Mouse (Mus musculus) mature B cell (primary cell): ENCODE results near the gene Brms1.
"Not testable (repeated sequence)": the region's sequence is repeated elsewhere in the genome, so short reads cannot be mapped to it uniquely, and the experiment has no call there.

Experiments used
- in situ Hi-C: fragments of 300-500 bp; cut with MboI; formaldehyde crosslinking; loops from 2 replicates; pipeline ENCODE4 v1.14.3; 2019

Brms1 gene

DNA sequence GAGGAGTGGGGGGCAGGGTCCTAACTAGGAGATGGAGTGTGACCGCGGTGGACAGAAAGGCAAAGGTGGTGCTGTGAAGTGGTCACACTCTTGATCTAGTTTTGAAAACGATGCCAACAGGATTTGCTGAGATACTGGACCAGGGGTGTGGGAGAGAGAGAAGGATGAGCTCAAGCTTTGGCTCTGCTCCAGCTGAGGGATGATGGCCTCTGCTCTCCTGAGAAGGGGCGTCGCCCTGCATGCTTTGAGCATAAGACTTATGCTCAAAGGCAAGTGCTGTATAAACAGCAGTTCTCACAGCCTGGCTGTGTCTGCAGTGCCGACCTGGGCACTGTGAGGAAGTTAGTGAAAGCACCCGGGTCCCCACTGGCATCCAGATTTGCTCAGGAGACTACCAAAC lies 23.9 kb downstream of the Brms1 start:
- in situ Hi-C loops: no loop called here

DNA sequence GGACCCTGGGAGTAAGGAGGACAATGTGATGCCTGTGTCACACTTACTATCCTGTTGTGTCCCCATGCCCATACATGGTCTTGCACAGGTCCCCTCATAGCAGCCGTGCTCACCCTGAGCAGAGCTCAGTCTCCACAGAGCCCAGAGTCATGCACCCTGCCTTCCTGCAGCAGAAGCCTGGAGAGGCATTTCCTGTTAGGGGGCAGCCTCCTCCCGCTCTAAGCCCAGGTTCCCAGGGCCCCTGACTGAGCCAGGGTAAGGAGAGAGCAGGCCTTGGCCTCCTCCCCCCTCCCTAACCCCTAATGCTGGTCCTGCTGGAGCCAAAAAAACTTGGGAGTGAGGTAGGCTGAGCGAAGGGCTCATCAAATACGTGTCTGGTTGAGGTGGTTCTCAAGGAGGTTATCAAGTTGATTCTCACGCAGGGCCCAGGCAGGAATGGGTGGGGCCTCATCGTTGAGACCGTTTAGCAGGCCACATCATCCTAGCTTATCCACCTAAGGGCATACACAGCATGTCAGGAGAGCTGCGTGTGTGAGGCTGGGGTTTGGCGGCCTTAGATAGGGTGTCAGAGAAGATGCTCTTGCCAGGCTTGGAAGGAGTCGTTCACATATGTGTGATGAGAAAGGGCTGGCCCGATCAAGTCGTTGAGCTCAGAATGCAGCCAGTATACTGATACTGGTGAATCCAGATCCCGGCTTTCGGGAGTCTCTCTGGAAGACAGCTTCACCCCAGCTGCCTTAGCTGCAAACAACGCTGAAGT lies 26.1 kb downstream of the Brms1 start:
- in situ Hi-C loops: no loop called here

DNA sequence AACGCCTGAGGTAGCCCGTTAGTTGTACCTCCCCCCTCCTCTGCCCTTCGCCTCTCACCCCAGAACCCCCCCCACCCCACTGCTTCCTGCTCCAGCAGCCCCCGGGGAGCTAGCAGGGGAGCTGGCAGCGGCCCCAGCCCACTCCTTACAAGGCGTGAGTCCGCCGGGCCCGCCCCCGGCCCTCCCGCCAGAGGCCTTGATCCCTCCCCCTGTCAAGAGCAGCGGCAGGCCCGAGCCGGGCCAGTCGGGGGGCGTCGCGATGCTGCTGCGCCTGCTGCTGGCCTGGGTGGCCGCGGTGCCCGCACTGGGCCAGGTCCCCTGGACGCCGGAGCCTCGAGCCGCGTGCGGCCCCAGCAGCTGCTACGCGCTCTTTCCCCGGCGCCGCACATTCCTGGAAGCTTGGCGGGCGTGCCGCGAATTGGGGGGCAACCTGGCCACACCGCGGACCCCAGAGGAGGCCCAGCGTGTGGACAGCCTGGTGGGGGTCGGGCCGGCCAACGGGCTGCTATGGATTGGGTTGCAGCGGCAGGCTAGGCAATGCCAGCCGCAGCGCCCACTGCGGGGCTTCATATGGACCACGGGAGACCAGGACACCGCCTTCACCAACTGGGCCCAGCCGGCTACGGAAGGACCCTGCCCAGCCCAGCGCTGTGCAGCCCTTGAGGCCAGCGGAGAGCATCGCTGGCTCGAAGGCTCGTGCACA lies 26.9 kb downstream of the Brms1 start, which contains the start of gene Cd248:
Cd248 (plus strand) TSS at position 212 of the 703 bp plus-strand sequence.
- in situ Hi-C loops: no loop called here

DNA sequence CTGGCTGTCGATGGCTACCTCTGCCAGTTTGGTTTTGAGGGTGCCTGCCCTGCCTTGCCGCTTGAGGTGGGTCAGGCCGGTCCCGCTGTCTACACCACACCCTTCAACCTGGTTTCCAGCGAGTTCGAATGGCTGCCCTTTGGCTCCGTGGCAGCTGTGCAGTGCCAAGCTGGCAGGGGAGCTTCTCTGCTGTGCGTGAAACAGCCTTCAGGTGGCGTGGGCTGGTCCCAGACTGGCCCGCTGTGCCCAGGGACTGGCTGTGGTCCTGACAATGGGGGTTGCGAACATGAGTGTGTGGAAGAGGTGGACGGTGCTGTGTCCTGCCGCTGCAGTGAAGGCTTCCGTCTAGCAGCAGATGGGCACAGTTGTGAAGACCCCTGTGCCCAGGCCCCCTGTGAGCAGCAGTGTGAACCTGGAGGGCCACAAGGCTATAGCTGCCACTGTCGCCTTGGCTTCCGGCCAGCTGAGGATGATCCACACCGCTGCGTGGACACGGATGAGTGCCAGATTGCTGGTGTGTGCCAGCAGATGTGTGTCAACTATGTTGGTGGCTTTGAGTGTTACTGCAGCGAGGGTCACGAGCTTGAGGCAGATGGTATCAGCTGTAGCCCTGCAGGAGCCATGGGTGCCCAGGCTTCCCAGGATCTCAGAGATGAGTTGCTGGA lies 27.5 kb downstream of the Brms1 start:
- in situ Hi-C loops: no loop called here

DNA sequence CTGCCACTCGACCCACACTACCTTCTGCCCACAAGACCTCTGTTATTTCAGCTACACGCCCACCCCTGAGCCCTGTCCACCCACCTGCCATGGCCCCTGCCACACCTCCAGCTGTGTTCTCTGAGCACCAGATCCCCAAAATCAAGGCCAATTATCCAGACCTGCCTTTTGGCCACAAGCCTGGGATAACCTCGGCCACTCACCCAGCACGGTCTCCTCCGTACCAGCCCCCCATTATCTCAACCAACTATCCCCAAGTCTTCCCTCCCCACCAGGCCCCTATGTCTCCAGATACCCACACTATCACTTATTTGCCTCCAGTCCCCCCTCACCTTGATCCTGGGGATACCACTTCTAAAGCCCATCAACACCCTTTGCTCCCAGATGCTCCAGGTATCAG lies 28.3 kb downstream of the Brms1 start:
- in situ Hi-C loops: no loop called here

DNA sequence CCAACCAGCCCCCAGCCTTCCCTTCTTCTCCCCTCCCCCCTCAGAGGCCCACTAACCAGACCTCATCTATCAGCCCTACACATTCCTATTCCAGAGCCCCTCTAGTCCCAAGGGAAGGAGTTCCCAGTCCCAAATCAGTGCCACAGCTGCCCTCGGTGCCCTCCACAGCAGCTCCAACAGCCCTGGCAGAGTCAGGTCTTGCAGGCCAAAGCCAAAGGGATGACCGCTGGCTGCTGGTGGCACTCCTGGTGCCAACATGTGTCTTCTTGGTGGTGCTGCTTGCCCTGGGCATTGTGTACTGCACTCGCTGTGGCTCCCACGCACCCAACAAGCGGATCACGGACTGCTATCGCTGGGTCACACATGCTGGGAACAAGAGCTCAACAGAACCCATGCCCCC lies 28.8 kb downstream of the Brms1 start:
- in situ Hi-C loops: no loop called here

DNA sequence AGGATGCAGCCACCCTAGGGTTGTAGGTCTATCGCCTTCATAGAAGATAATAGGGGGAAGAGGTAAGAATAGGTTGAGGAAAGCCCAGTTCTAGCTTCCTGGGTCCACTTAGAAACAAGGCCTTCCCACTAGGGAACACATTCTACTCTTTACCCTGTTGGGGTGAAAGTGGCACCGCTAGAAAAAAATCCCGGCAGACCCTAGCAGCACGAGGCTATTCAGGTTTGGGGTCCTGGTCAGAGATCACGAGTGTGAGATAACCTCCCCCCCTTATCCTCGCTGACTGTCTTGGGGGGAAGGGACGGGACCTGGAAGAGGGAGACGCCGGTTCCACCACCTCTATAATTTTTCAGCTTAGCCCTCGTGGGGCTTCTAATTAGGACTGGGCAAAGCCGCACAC lies 29.9 kb downstream of the Brms1 start:
- in situ Hi-C loops: no loop called here

DNA sequence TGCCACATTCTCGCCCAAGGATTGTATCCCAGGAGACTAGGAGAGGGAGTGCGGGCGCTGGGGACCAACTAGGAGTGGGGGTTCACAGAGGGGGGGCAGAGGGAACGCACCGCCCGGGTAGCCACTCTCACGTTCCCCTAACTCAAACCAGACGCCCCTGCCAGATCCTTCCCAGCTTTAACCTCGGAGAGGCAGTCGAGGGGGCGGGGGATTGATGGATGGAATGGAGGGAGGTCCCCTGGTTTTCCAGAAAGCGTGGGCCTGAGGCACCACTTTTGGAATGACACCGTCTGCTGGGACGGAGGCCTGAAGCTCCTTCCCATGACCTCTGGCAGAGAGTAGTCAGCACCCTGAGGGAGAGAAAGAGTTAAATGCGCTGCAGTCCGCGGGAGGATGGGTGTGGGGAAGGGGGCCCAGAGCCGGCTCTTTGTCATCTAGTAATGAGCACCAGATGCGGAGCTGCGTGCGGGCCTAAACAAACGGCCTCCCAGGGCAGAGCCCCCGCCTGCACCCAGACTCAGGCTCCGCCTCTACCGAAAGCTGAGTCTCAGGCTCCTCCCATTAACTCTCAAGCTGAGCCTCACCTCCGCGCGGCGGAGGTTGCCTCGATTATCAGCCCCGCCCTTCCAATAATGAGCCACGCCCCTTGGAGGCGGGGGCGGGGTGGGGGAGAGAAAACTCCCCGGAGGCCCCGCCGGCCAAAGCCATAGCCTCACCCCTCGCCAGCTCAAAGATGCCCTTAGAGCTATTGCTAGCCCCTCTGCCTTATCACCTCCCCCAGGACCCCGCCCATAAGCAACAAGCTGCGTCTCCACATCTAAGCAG lies 30.6 kb downstream of the Brms1 start:
- in situ Hi-C loops: no loop called here

DNA sequence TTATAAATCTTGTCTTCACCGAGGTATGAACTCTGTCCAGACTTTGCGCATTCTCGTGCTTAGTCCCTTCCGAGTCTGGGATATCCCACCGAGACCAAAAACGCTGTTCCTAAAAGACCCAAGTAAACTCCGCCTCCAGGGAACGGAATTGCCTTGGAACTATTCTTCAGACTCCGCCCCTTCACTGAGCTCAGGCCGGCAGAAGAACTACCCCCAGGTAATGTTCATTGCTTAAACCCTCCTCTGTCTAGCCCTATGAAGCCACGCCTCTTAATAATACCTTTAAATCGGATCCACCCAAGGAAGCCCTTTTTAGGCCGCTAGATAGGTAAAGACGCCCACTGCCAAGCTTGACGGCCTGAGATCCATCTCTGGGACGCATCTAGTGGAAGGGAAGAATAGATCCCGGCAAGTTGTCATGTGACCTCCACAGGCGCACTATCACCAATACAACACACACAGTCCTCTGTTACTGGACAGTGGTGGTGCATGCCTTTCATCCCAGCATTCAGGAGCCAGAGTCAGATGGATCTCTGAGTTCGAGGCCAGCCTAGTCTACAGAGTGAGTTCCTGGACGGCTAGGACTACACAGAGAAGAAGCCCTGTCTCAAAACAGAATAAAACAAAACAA lies 31.4 kb downstream of the Brms1 start:
- in situ Hi-C loops: no loop called here

DNA sequence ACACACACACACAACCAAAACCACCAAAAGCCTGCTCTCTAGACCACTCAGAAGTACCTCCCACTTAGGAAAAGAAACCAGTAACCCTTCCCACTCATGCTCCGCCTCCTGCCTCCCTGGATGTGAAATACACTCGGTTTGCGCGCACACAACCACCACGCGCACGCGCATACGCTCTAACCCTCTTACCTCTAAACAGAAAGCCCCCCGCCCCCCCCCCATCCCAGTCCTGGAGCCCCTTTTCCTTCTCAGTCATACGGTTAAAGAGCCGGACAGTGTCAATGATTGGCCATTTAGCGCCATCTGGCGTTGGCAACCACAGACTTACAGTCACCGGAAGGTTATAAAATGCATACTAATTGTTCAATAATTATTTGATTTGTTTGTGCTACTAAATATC lies 31.9 kb downstream of the Brms1 start:
- in situ Hi-C loops: no loop called here

DNA sequence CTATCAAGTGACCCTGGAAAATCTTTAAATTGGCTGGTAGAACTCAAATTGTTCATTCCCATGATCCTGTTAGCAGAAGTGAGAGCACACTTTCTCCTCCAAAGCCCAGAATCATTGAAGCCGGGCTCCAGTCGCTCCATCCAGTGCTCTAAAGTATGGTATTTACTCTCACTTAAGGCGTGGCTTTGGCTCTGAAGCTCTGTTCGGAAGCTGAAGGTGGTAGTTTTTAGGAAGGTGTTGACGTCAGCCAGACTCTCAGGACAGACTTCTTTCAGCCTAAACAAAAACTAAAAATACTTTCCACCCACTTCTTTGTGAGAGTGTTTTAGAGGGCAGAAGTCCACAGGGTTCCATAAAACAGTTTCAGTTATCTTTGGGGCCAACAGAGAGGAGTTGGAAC lies 32.4 kb downstream of the Brms1 start:
- in situ Hi-C loops: no loop called here

DNA sequence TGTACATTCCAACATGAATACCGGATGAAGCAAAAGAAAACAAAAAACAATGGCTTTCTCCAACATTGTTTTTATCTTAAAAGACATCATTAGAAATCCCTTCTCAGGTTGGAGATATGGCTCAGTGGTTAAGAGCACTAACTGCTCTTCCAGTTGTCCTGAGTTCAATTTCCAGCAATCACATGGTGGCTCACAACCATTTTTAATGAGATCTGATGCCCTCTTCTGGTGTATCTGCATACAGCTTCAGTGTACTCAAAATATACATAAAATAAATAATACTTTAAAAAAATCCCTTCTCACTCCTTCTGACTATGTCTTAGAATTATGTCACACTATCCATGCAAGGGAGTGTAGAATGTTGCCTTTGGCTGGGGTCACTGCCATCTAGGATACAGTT lies 38.1 kb downstream of the Brms1 start:
- in situ Hi-C loops: no loop called here

DNA sequence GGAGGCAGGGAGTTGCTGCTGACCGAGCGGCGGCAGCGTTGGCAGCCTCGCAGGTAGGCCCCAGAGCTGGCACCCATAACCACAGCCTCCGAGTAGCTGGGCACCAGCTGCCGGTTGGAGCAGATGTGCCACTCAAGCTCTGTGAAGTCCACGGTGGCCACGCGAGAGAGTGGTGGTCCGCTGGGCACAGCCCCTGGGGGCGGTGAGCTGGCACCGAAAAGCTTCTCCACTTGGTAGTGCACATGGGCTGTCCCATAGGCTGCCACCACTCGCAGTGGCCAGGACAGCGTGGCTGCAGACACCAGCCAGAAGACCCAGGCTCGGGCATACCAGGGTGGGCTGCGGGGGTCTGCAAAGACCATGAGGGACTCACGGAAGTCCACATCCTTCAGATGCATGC lies 40.9 kb downstream of the Brms1 start:
- in situ Hi-C loops: no loop called here

DNA sequence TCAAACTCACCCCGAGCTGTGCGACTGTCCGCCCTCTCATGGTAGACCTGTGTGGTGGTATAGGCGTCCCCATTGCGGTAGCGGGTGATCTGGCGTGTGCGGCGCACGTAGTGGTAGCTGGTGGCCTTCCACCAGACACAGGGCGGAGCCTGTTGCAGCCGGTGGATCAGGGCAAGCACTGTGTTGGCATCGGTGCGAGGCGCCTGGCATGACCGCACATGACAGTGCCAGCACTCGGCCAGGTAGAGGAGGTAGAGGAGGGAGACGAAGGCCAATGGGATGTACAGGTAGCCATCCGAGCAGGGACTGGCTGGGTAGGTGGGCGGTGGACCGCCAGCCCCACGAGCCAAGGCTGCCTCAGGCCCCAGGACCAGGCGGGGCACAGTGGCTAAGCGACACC lies 41.4 kb downstream of the Brms1 start:
- in situ Hi-C loops: no loop called here

DNA sequence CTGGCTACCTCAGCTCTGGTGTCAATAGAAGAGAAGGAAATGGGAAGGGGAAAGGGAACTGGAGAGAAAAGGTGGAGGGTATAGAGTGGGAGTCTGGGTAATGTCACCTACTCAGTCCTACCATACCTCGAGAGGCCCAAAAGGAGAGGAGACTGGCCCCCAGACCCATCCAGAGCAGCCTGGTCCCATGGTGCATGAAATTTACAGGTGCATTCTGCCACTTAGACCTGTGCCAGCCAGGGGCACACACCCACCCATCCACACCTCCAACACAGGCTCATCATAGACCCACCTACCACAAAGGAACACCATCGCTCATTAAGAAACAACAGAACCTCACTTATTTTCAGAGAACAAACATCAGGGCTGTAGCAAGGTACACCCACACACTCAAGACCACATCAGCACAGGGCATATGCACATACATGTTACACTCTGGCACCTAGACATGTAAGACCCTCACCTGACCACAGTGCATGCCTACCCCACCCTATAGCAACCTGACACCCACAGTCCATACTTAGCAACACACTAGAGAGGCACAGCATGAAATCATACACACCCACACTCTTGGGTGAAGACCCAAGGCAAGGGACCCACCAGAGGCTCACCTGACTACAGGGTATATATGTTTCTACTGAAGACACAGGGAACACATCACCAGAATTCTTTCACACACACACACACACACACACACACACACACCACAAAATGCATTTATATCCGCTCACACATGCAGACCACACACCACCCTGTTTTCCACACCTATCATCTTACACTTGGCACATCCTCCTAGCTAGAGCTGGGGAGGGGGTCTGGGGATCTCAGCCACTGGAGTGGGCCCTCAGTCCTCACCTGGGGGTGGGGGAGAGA lies 43.0 kb downstream of the Brms1 start:
- in situ Hi-C loops: no loop called here

DNA sequence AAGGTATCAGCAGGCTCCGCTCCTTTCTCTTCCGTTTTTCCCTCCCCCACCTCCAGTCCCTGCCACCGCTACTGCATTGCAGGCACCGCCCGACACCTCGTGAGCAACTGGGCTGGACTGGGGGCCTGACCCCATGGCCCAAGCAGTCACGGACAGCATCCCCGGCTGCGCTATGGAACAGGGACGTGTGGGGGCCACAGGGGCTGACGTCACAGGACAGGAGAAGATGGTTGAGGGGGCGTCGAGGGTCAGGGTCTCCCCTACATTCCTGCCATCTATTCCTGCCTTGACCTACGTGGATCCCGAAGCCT lies 43.6 kb downstream of the Brms1 start:
- in situ Hi-C loops: no loop called here

DNA sequence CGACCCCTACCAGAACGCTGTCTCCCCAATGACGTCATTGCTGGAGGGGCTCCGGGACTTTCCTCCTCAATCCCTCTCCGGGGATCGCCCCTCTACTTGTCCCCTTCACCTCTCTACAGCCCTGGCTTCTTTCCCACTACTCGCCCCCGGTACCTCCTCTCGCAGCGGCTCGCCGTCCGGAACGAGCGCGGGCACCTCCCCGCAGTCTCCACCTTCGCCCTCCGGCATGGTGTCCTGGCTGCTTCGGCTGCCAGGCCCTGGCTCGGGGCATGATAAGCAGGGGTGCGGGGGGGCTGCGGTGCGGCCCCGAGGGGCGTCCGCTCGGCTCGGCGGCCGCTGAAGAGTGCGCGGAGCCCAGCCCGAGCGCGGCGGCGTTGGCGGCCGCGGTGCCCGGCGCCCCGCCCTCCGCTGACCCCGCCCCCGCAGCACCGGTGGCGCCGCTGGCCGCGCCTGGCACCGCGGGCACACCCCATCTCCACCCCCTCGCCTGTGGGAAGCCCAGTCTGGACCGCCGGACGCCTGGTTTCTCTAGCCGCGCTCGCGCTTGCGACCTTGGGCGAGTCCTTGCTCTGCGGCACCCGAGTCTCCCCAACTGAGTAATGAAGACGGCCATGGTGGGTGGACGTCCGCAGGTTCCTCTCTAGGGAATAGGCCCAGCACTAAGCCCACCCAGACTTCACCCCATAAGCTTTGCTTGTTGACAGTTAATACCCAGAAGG lies 44.1 kb downstream of the Brms1 start, which contains the start of gene Tmem151a:
Tmem151a (minus strand) TSS at position 387 of the 719 bp plus-strand sequence.
- in situ Hi-C loops: no loop called here

DNA sequence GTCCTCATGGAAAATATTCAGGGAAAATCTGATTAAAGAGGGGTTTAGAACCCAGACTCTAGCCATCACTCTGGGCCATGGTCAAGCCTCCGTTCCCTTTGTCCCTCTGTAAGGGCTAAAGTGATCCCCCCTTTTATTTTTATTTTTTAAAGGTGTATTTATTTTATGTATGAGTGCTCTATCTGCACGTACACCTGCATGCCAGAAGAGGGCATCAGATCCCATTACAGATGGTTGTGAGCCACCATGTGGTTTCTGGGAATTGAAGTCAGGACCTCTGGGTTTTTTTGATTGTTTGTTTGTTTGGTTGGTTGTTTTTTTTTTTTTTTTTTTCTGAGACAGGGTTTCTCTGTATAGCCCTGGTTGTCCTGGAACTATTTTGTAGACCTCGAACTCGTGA lies 45.4 kb downstream of the Brms1 start:
- in situ Hi-C loops: not testable (repeated sequence)

DNA sequence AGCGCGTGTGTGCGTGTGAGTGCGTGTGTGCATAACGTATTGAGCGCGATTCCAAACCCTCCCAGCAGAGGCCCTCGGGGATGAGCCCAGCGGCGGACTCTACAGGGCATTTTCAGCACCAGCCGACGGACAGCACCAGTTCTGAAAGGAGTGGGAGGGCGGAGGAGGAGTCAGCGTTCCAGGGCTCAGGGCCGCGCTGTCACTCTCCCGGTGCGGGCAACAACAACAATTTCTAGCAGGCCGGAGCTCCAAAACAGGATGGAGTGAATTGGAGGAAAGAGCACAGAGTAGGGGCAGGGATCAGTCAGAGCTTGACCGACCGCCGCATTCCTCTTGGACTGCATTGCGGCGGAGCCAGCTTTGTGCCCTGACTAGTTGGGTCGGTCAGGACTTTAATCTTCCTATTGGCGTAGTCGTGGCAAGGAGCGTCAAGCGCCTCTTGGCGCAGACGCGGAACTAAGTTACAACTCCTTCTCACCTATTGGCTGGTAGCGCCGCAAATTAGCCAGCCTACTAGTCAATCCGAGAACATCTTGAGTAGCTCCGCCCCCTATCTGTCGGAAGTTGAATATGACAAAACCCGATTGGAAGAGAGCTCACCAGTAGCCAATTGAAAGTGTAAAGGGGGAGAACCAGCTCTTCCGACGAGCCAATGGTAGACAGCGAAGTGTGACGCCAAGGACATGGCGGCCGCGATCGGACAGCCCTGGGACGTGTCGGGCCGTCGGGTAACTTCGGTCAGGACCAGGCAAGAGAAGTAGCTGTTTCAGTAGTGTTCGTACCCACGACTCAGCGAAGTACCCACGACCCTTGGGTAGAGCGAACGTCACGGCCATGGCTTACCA lies 47.0 kb downstream of the Brms1 start, which contains the start of gene Yif1a:
Yif1a (plus strand) TSS at position 655 of the 845 bp plus-strand sequence.
- in situ Hi-C loops: no loop called here
